Mouse (Mus musculus) central nervous system, embryonic 11.5 days (tissue): Measurements from ENCODE around the gene Dtx4. TPM values are rescaled to one million over a fixed set of nuclear protein-coding genes. Genes with fewer than 3 reads are reported as not detected.

ENCODE experiments used
- polyA plus RNA-seq: library from polyadenylated mRNA; depleted of rRNA; stranded (reverse); fragments of >200 nt; gene quantifications from 2 replicates; pipeline ENCODE4 v1.2.3, GENCODE M21; 2012; rRNA removed

Dtx4 gene
- 33.6 and 36.3 TPM in 2 replicates for polyA plus RNA-seq

DNA sequence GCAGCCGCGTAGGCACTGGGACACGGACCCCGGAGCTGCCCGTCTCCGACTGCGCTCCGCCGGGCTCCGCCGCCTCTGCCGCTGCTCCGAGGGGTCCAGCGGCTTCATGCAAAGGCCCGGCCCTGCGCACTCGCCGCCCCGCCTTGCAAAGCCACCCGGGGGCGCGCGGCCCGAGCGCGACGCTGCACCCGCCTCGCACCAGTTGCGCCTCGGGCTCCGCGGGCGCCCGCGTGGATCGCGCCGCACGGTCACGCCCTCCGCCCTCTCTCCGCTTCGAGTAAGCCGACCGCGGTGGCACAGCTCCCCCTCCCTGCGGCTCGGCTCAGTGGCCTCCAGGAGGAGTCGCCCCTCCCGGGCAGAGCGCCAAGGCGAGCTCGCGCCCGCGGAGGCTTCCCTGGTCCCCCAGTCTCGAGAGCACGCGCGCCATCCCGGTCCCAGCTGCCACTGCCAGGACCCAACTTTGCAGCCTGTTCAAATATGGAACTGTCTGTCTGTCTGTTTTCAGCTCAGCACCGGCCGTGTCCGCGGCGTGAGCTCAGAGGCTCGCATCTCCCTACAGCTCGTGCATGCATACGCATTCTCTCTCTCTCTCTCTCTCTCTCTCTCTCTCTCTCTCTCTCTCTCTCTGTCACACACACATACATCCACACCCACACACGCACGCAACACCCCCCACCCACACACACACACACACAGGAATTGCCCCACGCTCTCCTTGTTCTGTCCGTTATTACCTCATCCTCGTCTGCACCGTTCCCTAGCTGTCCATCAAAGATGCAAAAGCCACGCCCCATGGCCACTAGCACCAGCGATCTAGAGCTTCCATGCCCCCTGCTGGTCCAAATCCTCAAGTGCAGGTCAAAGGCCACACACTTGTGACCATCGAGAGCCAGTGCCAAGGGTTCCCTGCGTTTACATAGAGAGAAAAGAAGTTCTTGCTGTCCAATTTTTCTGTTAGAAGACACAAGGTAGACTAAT lies at the start of gene Dtx4:
TSS of gene Dtx4 (minus strand) at position 85 of the 978 bp plus-strand sequence.

GRCm38 (mm10) chr19:12545440-12545839 lies 44.2 kb upstream of the Dtx4 start, which contains the start of gene Fam111a:
Fam111a (plus strand) TSS chr19:12545740.

GRCm38 (mm10) chr19:12460282-12461249 lies 40.7 kb downstream of the Dtx4 start, which contains the start of gene Mpeg1:
Mpeg1 (plus strand) TSS chr19:12460779.

DNA sequence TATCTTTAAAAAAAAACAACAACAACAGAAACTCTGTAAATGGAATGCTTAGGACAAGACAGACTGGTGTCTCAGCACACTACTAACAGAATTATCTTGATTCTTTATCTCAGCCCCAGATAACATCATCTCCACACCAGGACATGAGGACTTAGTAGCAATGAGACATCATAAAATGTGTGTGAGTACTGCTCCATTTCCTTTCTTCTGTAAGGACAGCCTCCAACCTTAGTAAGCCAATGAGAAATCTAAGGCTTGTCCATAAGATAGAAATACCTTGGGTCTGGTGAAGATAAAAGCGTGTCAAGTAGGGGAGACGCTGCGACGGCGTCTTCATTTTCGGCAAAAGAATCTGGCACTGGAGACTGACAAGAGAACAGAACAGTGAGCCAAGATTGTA lies 73.6 kb downstream of the Dtx4 start, which contains the start of gene Pfpl:
TSS of gene Pfpl (plus strand) at position 301 of the 400 bp plus-strand sequence.

DNA sequence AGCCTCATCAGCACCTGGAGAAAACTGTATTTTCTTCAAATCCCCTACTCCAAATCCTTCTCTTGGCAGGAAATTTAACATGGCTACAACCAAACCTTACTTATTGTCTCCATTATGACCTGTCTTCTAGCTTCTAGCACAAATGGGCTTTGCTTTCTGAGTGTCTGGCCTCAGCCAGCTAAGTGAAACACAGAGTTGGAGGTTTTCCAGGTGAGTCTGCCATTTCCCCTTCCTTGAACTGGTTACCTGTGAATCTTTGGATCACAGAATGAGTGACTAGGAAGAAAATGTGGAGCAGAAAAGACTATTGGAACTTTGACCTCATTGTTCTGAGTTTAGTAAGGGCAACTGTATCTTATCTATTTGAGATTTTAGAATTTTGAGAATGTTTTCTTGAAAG lies 83.9 kb downstream of the Dtx4 start, which contains the start of gene Olfr1441:
TSS of gene Olfr1441 (plus strand) at position 73 of the 400 bp plus-strand sequence.

Other genes starting within 250 kb of the Dtx4 start
- not detected in 2 replicates for gene Olfr235, start 240.4 kb downstream of the Dtx4 start, polyA plus RNA-seq
- gene Olfr1434, start 221.6 kb downstream of the Dtx4 start, polyA plus RNA-seq = not detected in 2 replicates
- gene Olfr1436, start 202.3 kb downstream of the Dtx4 start, polyA plus RNA-seq = not detected in 2 replicates
- not detected in 2 replicates for gene Olfr1437, start 176.4 kb downstream of the Dtx4 start, polyA plus RNA-seq
- gene Olfr1438-ps1, start 165.5 kb downstream of the Dtx4 start, polyA plus RNA-seq = not detected in 2 replicates
- not detected in 2 replicates for gene Olfr1440, start 114.2 kb downstream of the Dtx4 start, polyA plus RNA-seq
- gene Olfr1441, start 84.0 kb downstream of the Dtx4 start, polyA plus RNA-seq = not detected in 2 replicates
- gene Pfpl, start 73.5 kb downstream of the Dtx4 start, polyA plus RNA-seq = not detected in 2 replicates
- 1.5 and 1.7 TPM in 2 replicates for gene Mpeg1, start 40.7 kb downstream of the Dtx4 start, polyA plus RNA-seq
- 21.2 and 22.4 TPM in 2 replicates for gene Fam111a, start 44.3 kb upstream of the Dtx4 start, polyA plus RNA-seq
- 0.07 TPM in 1 of 2 replicates, not detected in the other for gene Gm4952, start 98.5 kb upstream of the Dtx4 start, polyA plus RNA-seq
- gene Glyat, start 131.9 kb upstream of the Dtx4 start, polyA plus RNA-seq = not detected in 2 replicates
- not detected in 2 replicates for gene Olfr1442, start 169.0 kb upstream of the Dtx4 start, polyA plus RNA-seq
- not detected in 2 replicates for gene Olfr1443, start 176.7 kb upstream of the Dtx4 start, polyA plus RNA-seq
- gene Keg1, start 194.3 kb upstream of the Dtx4 start, polyA plus RNA-seq = 0.10 TPM in 1 of 2 replicates, not detected in the other